Mouse (Mus musculus): Measurements from ENCODE around the gene Srxn1.

GRCm38 (mm10) chr2:152109386-152109785 lies 4.1 kb downstream of the Srxn1 start:
- TF ChIP-seq CTCF (IDR thresholded peaks at IDR 0.05; ENCODE audit: borderline replicate concordance, insufficient read depth, low read length), result no peak
- no peak for TF ChIP-seq POLR2A (IDR thresholded peaks at IDR 0.05; ENCODE audit: low read depth, low read length)

All from embryonic fibroblast, embryonic 13.5 days (primary cell).